Mouse (Mus musculus): ENCODE measurements around the gene Hist3h2ba. TPM values are rescaled to one million over a fixed set of nuclear protein-coding genes. Genes with fewer than 3 reads are reported as not detected.

Hist3h2ba gene
- polyA plus RNA-seq, 1 experiment = not detected

- no peaks in the 10 kb centered on the region for H3K4me1 ChIP-seq (ENCODE audit: control insufficient read depth, insufficient read depth, low read length)
- no peak within 1 kb of the TSS for H3K4me3 ChIP-seq (ENCODE audit: insufficient read depth, low read length)
- no peak within 1 kb of the TSS for H3K27ac ChIP-seq (ENCODE audit: insufficient read depth, low read length)
- no peak for TF ChIP-seq CTCF (IDR thresholded peaks at IDR 0.05; ENCODE audit: borderline replicate concordance, insufficient read depth, low read length)
- TF ChIP-seq POLR2A (IDR thresholded peaks at IDR 0.05; ENCODE audit: low read depth, low read length) = no peak
These were observed 30.9 kb upstream of the Hist3h2ba start, which contains the start of gene Btnl10 for GRCm38 (mm10) chr11:58917745-58918366. TSS of gene Btnl10 (plus strand) at chr11:58917908.

- H3K4me3 ChIP-seq (ENCODE audit: insufficient read depth, low read length) = no peak overlapping the region
- H3K27ac ChIP-seq (ENCODE audit: insufficient read depth, low read length) = no peak overlapping the region
- no peak for TF ChIP-seq CTCF (IDR thresholded peaks at IDR 0.05; ENCODE audit: borderline replicate concordance, insufficient read depth, low read length)
- TF ChIP-seq POLR2A (IDR thresholded peaks at IDR 0.05; ENCODE audit: low read depth, low read length) = no peak
- H3K4me1 ChIP-seq (ENCODE audit: control insufficient read depth, insufficient read depth, low read length) = no peaks in the 10 kb centered on the region
These were observed 30.0 kb upstream of the Hist3h2ba start for GRCm38 (mm10) chr11:58918759-58919158.

- TF ChIP-seq POLR2A (IDR thresholded peaks at IDR 0.05; ENCODE audit: low read depth, low read length) (no peak), CTCF (IDR thresholded peaks at IDR 0.05; ENCODE audit: borderline replicate concordance, insufficient read depth, low read length) (no peak)
- Histone ChIP-seq H3K4me3 (ENCODE audit: insufficient read depth, low read length) (no peak overlapping the region), H3K27ac (ENCODE audit: insufficient read depth, low read length) (no peak overlapping the region), H3K4me1 (ENCODE audit: control insufficient read depth, insufficient read depth, low read length) (no peaks in the 10 kb centered on the region)
These were observed 26.3 kb upstream of the Hist3h2ba start for GRCm38 (mm10) chr11:58922420-58922819.

GRCm38 (mm10) chr11:58926651-58927050 lies 22.1 kb upstream of the Hist3h2ba start:
- Histone ChIP-seq H3K27ac (ENCODE audit: insufficient read depth, low read length) (no peak overlapping the region), H3K4me1 (ENCODE audit: control insufficient read depth, insufficient read depth, low read length) (no peaks in the 10 kb centered on the region), H3K4me3 (ENCODE audit: insufficient read depth, low read length) (no peak overlapping the region)
- TF ChIP-seq POLR2A (IDR thresholded peaks at IDR 0.05; ENCODE audit: low read depth, low read length) = no peak
- no peak for TF ChIP-seq CTCF (IDR thresholded peaks at IDR 0.05; ENCODE audit: borderline replicate concordance, insufficient read depth, low read length)

- Histone ChIP-seq H3K27ac (ENCODE audit: insufficient read depth, low read length) (no peak overlapping the region), H3K4me3 (ENCODE audit: insufficient read depth, low read length) (no peak overlapping the region), H3K4me1 (ENCODE audit: control insufficient read depth, insufficient read depth, low read length) (no peaks in the 10 kb centered on the region)
- TF ChIP-seq CTCF (IDR thresholded peaks at IDR 0.05; ENCODE audit: borderline replicate concordance, insufficient read depth, low read length) (no peak), POLR2A (IDR thresholded peaks at IDR 0.05; ENCODE audit: low read depth, low read length) (no peak)
These were observed 21.7 kb upstream of the Hist3h2ba start for GRCm38 (mm10) chr11:58927053-58927452.

GRCm38 (mm10) chr11:58927790-58928651 lies 20.7 kb upstream of the Hist3h2ba start:
- H3K4me1 ChIP-seq (ENCODE audit: control insufficient read depth, insufficient read depth, low read length) = no peaks in the 10 kb centered on the region
- TF ChIP-seq CTCF (IDR thresholded peaks at IDR 0.05; ENCODE audit: borderline replicate concordance, insufficient read depth, low read length) (no peak), POLR2A (IDR thresholded peaks at IDR 0.05; ENCODE audit: low read depth, low read length) (no peak)
- no peak overlapping the region for H3K27ac ChIP-seq (ENCODE audit: insufficient read depth, low read length)
- no peak overlapping the region for H3K4me3 ChIP-seq (ENCODE audit: insufficient read depth, low read length)

GRCm38 (mm10) chr11:58929055-58929454 lies 19.7 kb upstream of the Hist3h2ba start:
- Histone ChIP-seq H3K4me3 (ENCODE audit: insufficient read depth, low read length) (no peak overlapping the region), H3K27ac (ENCODE audit: insufficient read depth, low read length) (no peak overlapping the region), H3K4me1 (ENCODE audit: control insufficient read depth, insufficient read depth, low read length) (no peaks in the 10 kb centered on the region)
- no peak for TF ChIP-seq CTCF (IDR thresholded peaks at IDR 0.05; ENCODE audit: borderline replicate concordance, insufficient read depth, low read length)
- no peak for TF ChIP-seq POLR2A (IDR thresholded peaks at IDR 0.05; ENCODE audit: low read depth, low read length)

- H3K4me1 ChIP-seq (ENCODE audit: control insufficient read depth, insufficient read depth, low read length) = no peaks in the 10 kb centered on the region
- no peak overlapping the region for H3K27ac ChIP-seq (ENCODE audit: insufficient read depth, low read length)
- no peak for TF ChIP-seq CTCF (IDR thresholded peaks at IDR 0.05; ENCODE audit: borderline replicate concordance, insufficient read depth, low read length)
- TF ChIP-seq POLR2A (IDR thresholded peaks at IDR 0.05; ENCODE audit: low read depth, low read length) = no peak
- no peak overlapping the region for H3K4me3 ChIP-seq (ENCODE audit: insufficient read depth, low read length)
These were observed 19.1 kb upstream of the Hist3h2ba start for GRCm38 (mm10) chr11:58929641-58930040.

GRCm38 (mm10) chr11:58930254-58930653 lies 18.5 kb upstream of the Hist3h2ba start:
- Histone ChIP-seq H3K27ac (ENCODE audit: insufficient read depth, low read length) (no peak overlapping the region), H3K4me3 (ENCODE audit: insufficient read depth, low read length) (no peak overlapping the region), H3K4me1 (ENCODE audit: control insufficient read depth, insufficient read depth, low read length) (no peaks in the 10 kb centered on the region)
- no peak for TF ChIP-seq CTCF (IDR thresholded peaks at IDR 0.05; ENCODE audit: borderline replicate concordance, insufficient read depth, low read length)
- no peak for TF ChIP-seq POLR2A (IDR thresholded peaks at IDR 0.05; ENCODE audit: low read depth, low read length)

- Histone ChIP-seq H3K27ac (ENCODE audit: insufficient read depth, low read length) (no peak overlapping the region), H3K4me3 (ENCODE audit: insufficient read depth, low read length) (no peak overlapping the region), H3K4me1 (ENCODE audit: control insufficient read depth, insufficient read depth, low read length) (no peaks in the 10 kb centered on the region)
- TF ChIP-seq CTCF (IDR thresholded peaks at IDR 0.05; ENCODE audit: borderline replicate concordance, insufficient read depth, low read length) (no peak), POLR2A (IDR thresholded peaks at IDR 0.05; ENCODE audit: low read depth, low read length) (no peak)
These were observed 17.1 kb upstream of the Hist3h2ba start for GRCm38 (mm10) chr11:58931576-58931975.
